Mouse (Mus musculus) layer of hippocampus, adult 2 months (tissue): Measurements from ENCODE around the gene Kcnma1. TPM values are rescaled to one million over a fixed set of nuclear protein-coding genes. Genes with fewer than 3 reads are reported as not detected.

Experiments used
- DNase-seq, 2 experiments: peaks; one replicate each; pipeline ENCODE4 v3.0.0; 2022; ENCODE audit warnings: low spot score in 2 of 2
- H3K27ac ChIP-seq: fragments of 200-600 bp; 2 replicates; pipeline ENCODE4 v1.8.1; 2022
- H3K4me3 ChIP-seq: fragments of 200-600 bp; 2 replicates; pipeline ENCODE4 v1.8.1; 2022; ENCODE audit warnings: mild to moderate bottlenecking
- CTCF ChIP-seq: fragments of 200-600 bp; conservative IDR thresholded peaks from 2 replicates; pipeline ENCODE4 v1.8.1; 2022; ENCODE audit warnings: antibody characterized with exemption, mild to moderate bottlenecking, moderate library complexity
- total RNA-seq, 2 experiments: library from RNA; stranded (reverse); gene quantifications; 2 replicates each; pipeline ENCODE4 v1.2.3; 2021

Gene Kcnma1
- total RNA-seq, 2 experiments from 2014 or later = 141 to 145 TPM

DNA sequence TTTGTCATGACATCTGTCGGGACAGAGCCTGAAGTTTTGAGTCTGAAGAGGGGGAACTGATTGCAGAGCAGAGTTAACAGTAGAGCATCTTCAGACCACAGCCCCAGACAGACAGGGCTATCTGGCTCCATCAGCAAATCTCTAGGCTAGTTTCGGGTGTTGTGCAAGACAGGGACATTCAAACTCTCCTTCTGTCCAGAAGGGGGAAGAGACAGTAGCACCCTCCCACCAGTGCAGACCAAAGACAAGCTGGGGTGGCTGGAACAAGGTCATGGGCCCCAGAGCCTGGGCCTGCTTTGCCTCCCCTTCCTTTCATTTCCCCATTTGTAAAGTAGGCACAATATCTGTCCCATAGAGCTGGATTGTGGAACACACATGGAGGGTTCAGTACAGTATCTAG, 189.4 kb downstream of the Kcnma1 start:
- H3K4me3 ChIP-seq = no peak overlapping the region
- no peak for DNase-seq
- peak overlapping the region; percentile 78 for H3K27ac ChIP-seq
- no peak for TF ChIP-seq CTCF

GRCm38 (mm10) chr14:23824267-23824666, 190.0 kb downstream of the Kcnma1 start:
- Histone ChIP-seq H3K27ac (peak overlapping the region; percentile 78), H3K4me3 (no peak overlapping the region)
- DNase-seq = no peak
- TF ChIP-seq CTCF = no peak

DNA sequence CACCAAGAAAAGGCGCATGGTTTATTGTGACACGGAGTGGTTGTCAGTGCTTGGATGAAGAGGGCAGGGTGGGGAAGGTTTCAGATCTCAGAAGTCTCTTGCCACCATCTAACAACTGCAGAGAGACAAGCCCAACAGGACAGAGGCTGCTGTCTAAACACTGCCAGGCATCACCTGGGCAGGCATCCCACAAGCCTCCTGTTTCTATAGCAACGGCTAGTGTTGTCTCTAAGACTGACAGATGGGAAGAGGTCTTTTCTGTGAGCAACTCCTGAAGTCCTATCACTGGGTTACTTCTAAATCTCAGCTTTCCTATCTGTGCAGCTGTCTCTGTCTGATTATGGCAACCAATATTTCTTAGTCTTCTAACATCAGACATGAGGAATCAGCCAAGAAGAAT, 196.7 kb downstream of the Kcnma1 start:
- no peak overlapping the region for H3K27ac ChIP-seq
- no peak for TF ChIP-seq CTCF
- DNase-seq = no peak
- H3K4me3 ChIP-seq = no peak overlapping the region

GRCm38 (mm10) chr14:23810081-23810480, 204.2 kb downstream of the Kcnma1 start:
- H3K27ac ChIP-seq = peak overlapping the region; percentile 21; the same call in 1 of the 2 replicates
- H3K4me3 ChIP-seq = no peak overlapping the region
- TF ChIP-seq CTCF = no peak
- no peak for DNase-seq

GRCm38 (mm10) chr14:23809124-23809523, 205.2 kb downstream of the Kcnma1 start:
- no peak for DNase-seq
- Histone ChIP-seq H3K27ac (peak overlapping the region; percentile 21; the same call in 1 of the 2 replicates), H3K4me3 (no peak overlapping the region)
- no peak for TF ChIP-seq CTCF

GRCm38 (mm10) chr14:23806378-23806777, 207.9 kb downstream of the Kcnma1 start:
- H3K4me3 ChIP-seq = no peak overlapping the region
- no peak for DNase-seq
- H3K27ac ChIP-seq = no peak overlapping the region
- TF ChIP-seq CTCF = no peak

DNA sequence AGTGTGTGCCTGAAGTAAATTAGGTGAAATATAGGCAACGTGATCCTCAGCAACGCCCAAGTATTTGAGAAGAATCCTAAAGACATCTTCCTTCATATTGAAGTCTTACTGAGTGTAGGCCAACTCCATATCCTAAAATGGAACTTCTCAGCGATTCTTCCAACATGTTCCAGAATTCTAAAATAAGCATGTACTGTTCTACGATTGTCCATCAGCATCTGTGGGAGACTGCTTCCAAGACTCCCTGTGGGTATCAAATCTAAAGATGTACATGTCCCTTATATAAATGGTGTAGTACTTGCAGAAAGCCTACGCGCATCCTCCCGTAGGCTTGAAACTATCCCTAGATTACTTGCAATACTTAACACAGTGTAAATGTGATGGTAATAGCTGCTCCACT, 217.4 kb downstream of the Kcnma1 start:
- no peak for TF ChIP-seq CTCF
- DNase-seq = no peak
- no peak overlapping the region for H3K27ac ChIP-seq
- no peak overlapping the region for H3K4me3 ChIP-seq

- Histone ChIP-seq H3K27ac (peak overlapping the region; percentile 64), H3K4me3 (no peak overlapping the region)
- DNase-seq = no peak
- no peak for TF ChIP-seq CTCF
Observed at GRCm38 (mm10) chr14:23792674-23793073, 221.6 kb downstream of the Kcnma1 start.

- peak overlapping the region; percentile 21; the same call in 1 of the 2 replicates for H3K27ac ChIP-seq
- TF ChIP-seq CTCF = no peak
- no peak for DNase-seq
- no peak overlapping the region for H3K4me3 ChIP-seq
Observed at GRCm38 (mm10) chr14:23792076-23792475, 222.2 kb downstream of the Kcnma1 start.

GRCm38 (mm10) chr14:23791261-23791691, 223.0 kb downstream of the Kcnma1 start:
- TF ChIP-seq CTCF = peak; percentile 89
- Histone ChIP-seq H3K27ac (peak overlapping the region; percentile 21), H3K4me3 (no peak overlapping the region)
- DNase-seq = peak; percentile 79 to 88

GRCm38 (mm10) chr14:23786687-23787073, 227.6 kb downstream of the Kcnma1 start:
- TF ChIP-seq CTCF = no peak
- Histone ChIP-seq H3K27ac (peak overlapping the region; percentile 85), H3K4me3 (no peak overlapping the region)
- DNase-seq = no peak

GRCm38 (mm10) chr14:23785921-23786686, 228.2 kb downstream of the Kcnma1 start:
- no peak overlapping the region for H3K4me3 ChIP-seq
- TF ChIP-seq CTCF = no peak
- H3K27ac ChIP-seq = peak overlapping the region; percentile 85
- DNase-seq = peak in 1 of 2 experiments; percentile 37

GRCm38 (mm10) chr14:23782845-23783609, 231.3 kb downstream of the Kcnma1 start:
- no peak for TF ChIP-seq CTCF
- Histone ChIP-seq H3K4me3 (no peak overlapping the region), H3K27ac (peak overlapping the region; percentile 79)
- DNase-seq = peak; percentile 62 to 74

- TF ChIP-seq CTCF = no peak
- Histone ChIP-seq H3K27ac (0 out of 2 replicates have a peak overlapping the region, but pooled peaks have one; percentile 7), H3K4me3 (no peak overlapping the region)
- no peak for DNase-seq
Observed at GRCm38 (mm10) chr14:23774542-23774941, 239.7 kb downstream of the Kcnma1 start.
